Mouse (Mus musculus): ENCODE measurements at regions not wholly inside any gene's neighbourhood (a gene's known extent, or its start where the extent isn't known, plus 50 kb on each side); places are given as distances from the start of the nearest gene placed in this dataset.

DNA sequence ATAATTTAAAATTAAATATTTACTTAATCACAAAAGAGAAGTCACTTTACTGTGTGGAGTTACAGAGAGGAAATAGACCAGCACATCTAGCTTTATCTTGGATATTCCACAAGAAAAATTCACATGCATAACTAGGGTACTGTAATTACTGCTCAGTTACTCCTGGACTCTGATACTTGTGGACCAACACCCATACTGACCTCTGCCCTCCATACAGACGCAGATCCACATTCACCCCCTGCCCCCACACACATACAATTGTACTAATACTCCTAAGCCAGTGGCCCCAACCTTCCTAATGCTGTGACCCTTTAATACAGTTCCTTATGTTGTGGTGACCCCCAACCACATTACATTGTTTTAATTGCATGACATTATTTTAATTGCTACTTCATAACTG is 2294.3 kb downstream of the 4930444P10Rik start:
- H3K36me3 ChIP-seq (ENCODE audit: control insufficient read depth, insufficient read depth): no peaks in the 10 kb centered on the region
- H3K4me2 ChIP-seq (ENCODE audit: low read depth): no peak overlapping the region
- H3K27me3 ChIP-seq (ENCODE audit: control insufficient read depth, insufficient read depth, insufficient read length): no peaks in the 10 kb centered on the region
- H3K4me3 ChIP-seq: no peak overlapping the region
- no peaks in the 10 kb centered on the region for H3K79me2 ChIP-seq (ENCODE audit: control insufficient read depth, insufficient read depth)
- no peak overlapping the region for H3ac ChIP-seq (ENCODE audit: control insufficient read depth, insufficient read length)
- TF ChIP-seq POLR2A (IDR thresholded peaks at IDR 0.05; ENCODE audit: insufficient read length, low read depth) (no peak), MYOD1 (IDR thresholded peaks at IDR 0.05; ENCODE audit: control insufficient read depth in 1 of 3, insufficient read length in 2 of 3, low read depth in 2 of 3) (no peak), SRF (IDR thresholded peaks at IDR 0.05; ENCODE audit: control insufficient read depth, insufficient read length, low read depth) (no peak), USF1 (IDR thresholded peaks at IDR 0.05; ENCODE audit: low read depth) (no peak), CEBPB (IDR thresholded peaks at IDR 0.05; ENCODE audit: insufficient read depth, poor library complexity, severe bottlenecking) (no peak), MYOG (IDR thresholded peaks at IDR 0.05; ENCODE audit: control insufficient read depth in 1 of 3, insufficient read depth in 1 of 3, insufficient read length in 2 of 3, low read depth in 2 of 3) (no peak)

DNA sequence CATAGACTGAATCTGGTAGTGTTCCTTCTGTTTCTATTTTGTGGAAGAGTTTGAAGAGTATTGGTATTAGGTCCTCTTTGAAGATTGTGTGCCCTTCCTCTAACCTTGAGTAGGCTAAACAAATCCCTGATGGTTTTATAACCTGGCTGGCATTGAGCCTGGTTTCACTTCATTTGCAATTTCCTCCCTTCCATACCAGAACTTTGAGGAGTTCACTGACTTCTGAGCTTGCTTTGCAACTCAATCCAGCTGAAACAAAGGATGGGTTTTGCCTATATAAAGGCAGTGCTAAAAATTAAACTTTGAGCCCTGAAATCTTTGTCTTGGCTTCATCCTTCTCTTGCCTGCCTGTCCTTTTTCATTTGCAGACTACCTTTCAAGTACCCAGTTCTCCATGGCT is 2297.9 kb downstream of the 4930444P10Rik start:
- Histone ChIP-seq H3ac (ENCODE audit: control insufficient read depth, insufficient read length) (no peak overlapping the region), H3K79me2 (ENCODE audit: control insufficient read depth, insufficient read depth) (no peaks in the 10 kb centered on the region), H3K4me2 (ENCODE audit: low read depth) (no peak overlapping the region), H3K4me3 (no peak overlapping the region), H3K27me3 (ENCODE audit: control insufficient read depth, insufficient read depth, insufficient read length) (no peaks in the 10 kb centered on the region), H3K36me3 (ENCODE audit: control insufficient read depth, insufficient read depth) (no peaks in the 10 kb centered on the region)
- no peak for TF ChIP-seq SRF (IDR thresholded peaks at IDR 0.05; ENCODE audit: control insufficient read depth, insufficient read length, low read depth)
- TF ChIP-seq E2F4 (IDR thresholded peaks at IDR 0.05; ENCODE audit: insufficient read depth): no peak
- TF ChIP-seq MYOG (IDR thresholded peaks at IDR 0.05; ENCODE audit: control insufficient read depth in 1 of 3, insufficient read depth in 1 of 3, insufficient read length in 2 of 3, low read depth in 2 of 3): no peak
- no peak for TF ChIP-seq TCF12 (IDR thresholded peaks at IDR 0.05; ENCODE audit: insufficient read depth, poor library complexity, severe bottlenecking)
- no peak for TF ChIP-seq POLR2AphosphoS2 (IDR thresholded peaks at IDR 0.05; ENCODE audit: insufficient read length, low read depth)
- no peak for TF ChIP-seq TCF3 (IDR thresholded peaks at IDR 0.05; ENCODE audit: insufficient read length, low read depth)
- no peak for TF ChIP-seq CEBPB (IDR thresholded peaks at IDR 0.05; ENCODE audit: insufficient read depth, poor library complexity, severe bottlenecking)
- TF ChIP-seq POLR2A (IDR thresholded peaks at IDR 0.05; ENCODE audit: insufficient read length, low read depth): no peak
- TF ChIP-seq USF1 (IDR thresholded peaks at IDR 0.05; ENCODE audit: low read depth): no peak
- TF ChIP-seq MYOD1 (IDR thresholded peaks at IDR 0.05; ENCODE audit: control insufficient read depth in 1 of 3, insufficient read length in 2 of 3, low read depth in 2 of 3): no peak
- no peak for TF ChIP-seq MAX (IDR thresholded peaks at IDR 0.05; ENCODE audit: low read depth)
- no peak for TF ChIP-seq REST (IDR thresholded peaks at IDR 0.05; ENCODE audit: insufficient read depth, insufficient read length)

GRCm38 (mm10) chr1:13789318-13790085 is 2303.6 kb downstream of the 4930444P10Rik start:
- Histone ChIP-seq H3ac (ENCODE audit: control insufficient read depth, insufficient read length) (no peak overlapping the region), H3K36me3 (ENCODE audit: control insufficient read depth, insufficient read depth) (no peaks in the 10 kb centered on the region), H3K4me3 (no peak overlapping the region), H3K4me2 (ENCODE audit: low read depth) (peak overlapping the region; percentile 81), H3K79me2 (ENCODE audit: control insufficient read depth, insufficient read depth) (no peaks in the 10 kb centered on the region), H3K27me3 (ENCODE audit: control insufficient read depth, insufficient read depth, insufficient read length) (no peaks in the 10 kb centered on the region)
- TF ChIP-seq E2F4 (IDR thresholded peaks at IDR 0.05; ENCODE audit: insufficient read depth) (no peak), USF1 (IDR thresholded peaks at IDR 0.05; ENCODE audit: low read depth) (peak; percentile 29)

GRCm38 (mm10) chr1:13787016-13787415 is 2306.1 kb downstream of the 4930444P10Rik start:
- TF ChIP-seq CEBPB (IDR thresholded peaks at IDR 0.05; ENCODE audit: insufficient read depth, poor library complexity, severe bottlenecking) (no peak), MYOG (IDR thresholded peaks at IDR 0.05; ENCODE audit: control insufficient read depth in 1 of 3, insufficient read depth in 1 of 3, insufficient read length in 2 of 3, low read depth in 2 of 3) (no peak)
- Histone ChIP-seq H3K4me3 (no peak overlapping the region), H3K27me3 (ENCODE audit: control insufficient read depth, insufficient read depth, insufficient read length) (no peaks in the 10 kb centered on the region), H3K79me2 (ENCODE audit: control insufficient read depth, insufficient read depth) (no peaks in the 10 kb centered on the region), H3K36me3 (ENCODE audit: control insufficient read depth, insufficient read depth) (no peaks in the 10 kb centered on the region), H3ac (ENCODE audit: control insufficient read depth, insufficient read length) (no peak overlapping the region), H3K4me2 (ENCODE audit: low read depth) (no peak overlapping the region)

- no peak overlapping the region for H3K4me3 ChIP-seq
- no peak overlapping the region for H3ac ChIP-seq (ENCODE audit: control insufficient read depth, insufficient read length)
- no peaks in the 10 kb centered on the region for H3K79me2 ChIP-seq (ENCODE audit: control insufficient read depth, insufficient read depth)
- H3K36me3 ChIP-seq (ENCODE audit: control insufficient read depth, insufficient read depth): no peaks in the 10 kb centered on the region
- no peak overlapping the region for H3K4me2 ChIP-seq (ENCODE audit: low read depth)
- no peaks in the 10 kb centered on the region for H3K27me3 ChIP-seq (ENCODE audit: control insufficient read depth, insufficient read depth, insufficient read length)
- TF ChIP-seq SRF (IDR thresholded peaks at IDR 0.05; ENCODE audit: control insufficient read depth, insufficient read length, low read depth): no peak
- no peak for TF ChIP-seq E2F4 (IDR thresholded peaks at IDR 0.05; ENCODE audit: insufficient read depth)
- TF ChIP-seq CEBPB (IDR thresholded peaks at IDR 0.05; ENCODE audit: insufficient read depth, poor library complexity, severe bottlenecking): no peak
- TF ChIP-seq POLR2A (IDR thresholded peaks at IDR 0.05; ENCODE audit: insufficient read length, low read depth): no peak
- TF ChIP-seq MYOD1 (IDR thresholded peaks at IDR 0.05; ENCODE audit: control insufficient read depth in 1 of 3, insufficient read length in 2 of 3, low read depth in 2 of 3): no peak
- TF ChIP-seq MAX (IDR thresholded peaks at IDR 0.05; ENCODE audit: low read depth): no peak
- no peak for TF ChIP-seq REST (IDR thresholded peaks at IDR 0.05; ENCODE audit: insufficient read depth, insufficient read length)
- TF ChIP-seq TCF12 (IDR thresholded peaks at IDR 0.05; ENCODE audit: insufficient read depth, poor library complexity, severe bottlenecking): no peak
- TF ChIP-seq USF1 (IDR thresholded peaks at IDR 0.05; ENCODE audit: low read depth): no peak
- no peak for TF ChIP-seq MYOG (IDR thresholded peaks at IDR 0.05; ENCODE audit: control insufficient read depth in 1 of 3, insufficient read depth in 1 of 3, insufficient read length in 2 of 3, low read depth in 2 of 3)
- no peak for TF ChIP-seq POLR2AphosphoS2 (IDR thresholded peaks at IDR 0.05; ENCODE audit: insufficient read length, low read depth)
- no peak for TF ChIP-seq TCF3 (IDR thresholded peaks at IDR 0.05; ENCODE audit: insufficient read length, low read depth)
Measured at GRCm38 (mm10) chr1:13784396-13784795, 2308.7 kb downstream of the 4930444P10Rik start.
